Mouse (Mus musculus) lung, embryonic 15.5 days (tissue): Measurements from ENCODE around the gene Atp8b4. TPM values are rescaled to one million over a fixed set of nuclear protein-coding genes. Genes with fewer than 3 reads are reported as not detected.

Experiments used
- ATAC-seq: fragments of 200-750 bp; cut with Nextera tagmentation; 2 replicates; pipeline ENCODE4 v1.8.0; 2017; ENCODE audit warnings: moderate number of reproducible peaks, borderline replicate concordance; ENCODE audit not compliant: low FRiP score, low TSS enrichment; ENCODE audit errors: extremely low read depth
- H3K27ac ChIP-seq: fragments of 300-500 bp; sonication (generic); 2 replicates; pipeline ENCODE4 v1.5.1; 2015; ENCODE audit warnings: moderate library complexity, mild to moderate bottlenecking, inconsistent platforms
- H3K27me3 ChIP-seq: fragments of 300-500 bp; sonication (generic); 2 replicates; pipeline ENCODE4 v1.6.1; 2015; ENCODE audit warnings: inconsistent platforms
- H3K36me3 ChIP-seq: fragments of 300-500 bp; sonication (generic); 2 replicates; pipeline ENCODE4 v1.6.1; 2015; ENCODE audit warnings: inconsistent platforms
- H3K4me1 ChIP-seq: fragments of 300-500 bp; sonication (generic); 2 replicates; pipeline ENCODE4 v1.6.1; 2015; ENCODE audit warnings: inconsistent platforms
- H3K4me2 ChIP-seq: fragments of 300-500 bp; sonication (generic); 2 replicates; pipeline ENCODE4 v1.6.1; 2015; ENCODE audit warnings: inconsistent platforms, mild to moderate bottlenecking, moderate library complexity
- H3K4me3 ChIP-seq: fragments of 300-500 bp; sonication (generic); 2 replicates; pipeline ENCODE4 v1.5.1; 2015; ENCODE audit warnings: mild to moderate bottlenecking, inconsistent platforms
- H3K9ac ChIP-seq: fragments of 300-500 bp; sonication (generic); 2 replicates; pipeline ENCODE4 v1.6.1; 2015; ENCODE audit warnings: inconsistent platforms
- H3K9me3 ChIP-seq: fragments of 300-500 bp; sonication (generic); 2 replicates; pipeline ENCODE4 v1.6.1; 2016; ENCODE audit warnings: inconsistent platforms
- WGBS: fragments of 180-500 bp; shearing (Covaris S2); methylation state at CpG from one replicate; pipeline ENCODE4 v1.1.7; 2015; 5-methylcytosine and 5-hydroxymethylcytosine counted together
- polyA plus RNA-seq: library from polyadenylated mRNA; unstranded; fragments of >200 nt; fragmentation: Nextera tagmentation; extraction: Ambion mirVana; gene quantifications from 2 replicates; pipeline ENCODE4 v1.2.1, GENCODE M21; 2015

Atp8b4 gene
- polyA plus RNA-seq, 1 experiment from 2014 or later, result 1.2 TPM

- Histone ChIP-seq H3K9ac (no peak overlapping the region), H3K9me3 (no peaks in the 10 kb centered on the region), H3K4me2 (no peak overlapping the region), H3K36me3 (no peaks in the 10 kb centered on the region), H3K4me3 (no peak overlapping the region), H3K27me3 (no peaks in the 10 kb centered on the region), H3K4me1 (no peaks in the 10 kb centered on the region), H3K27ac (no peak overlapping the region)
- ATAC-seq, result no peak
- 36% methylated on average over 3 of the region's 3 CpGs for WGBS
Measured at GRCm38 (mm10) chr2:126343026-126343593, 157.4 kb downstream of the Atp8b4 start.

DNA sequence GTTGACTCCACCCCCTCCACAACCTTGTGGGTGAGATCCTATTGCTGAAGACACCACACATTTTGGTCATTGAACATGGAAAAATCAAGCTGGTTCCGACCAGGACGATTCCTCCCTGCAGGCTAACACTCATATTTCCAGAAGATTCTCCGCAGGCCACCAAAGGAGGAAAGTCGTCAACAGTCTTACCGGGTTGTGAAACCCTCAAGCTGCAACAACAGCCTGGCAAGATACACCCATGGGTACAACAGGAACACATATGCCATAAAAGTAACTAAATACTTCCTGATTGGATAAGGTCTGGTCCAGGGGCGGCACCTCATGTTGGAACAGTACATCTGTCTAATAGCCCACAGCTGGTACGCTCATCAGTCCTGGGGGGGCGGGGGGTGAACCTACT is 159.0 kb downstream of the Atp8b4 start:
- H3K27me3 ChIP-seq, result no peaks in the 10 kb centered on the region
- H3K4me1 ChIP-seq, result no peaks in the 10 kb centered on the region
- H3K27ac ChIP-seq, result no peak overlapping the region
- H3K9ac ChIP-seq, result no peak overlapping the region
- WGBS, result 87% methylated on average over 8 of the region's 8 CpGs
- ATAC-seq, result no peak
- no peak overlapping the region for H3K4me2 ChIP-seq
- no peak overlapping the region for H3K4me3 ChIP-seq
- no peaks in the 10 kb centered on the region for H3K36me3 ChIP-seq
- no peaks in the 10 kb centered on the region for H3K9me3 ChIP-seq

GRCm38 (mm10) chr2:126340201-126340600 is 160.3 kb downstream of the Atp8b4 start:
- ATAC-seq, result no peak
- H3K27ac ChIP-seq, result no peak overlapping the region
- H3K4me2 ChIP-seq, result no peak overlapping the region
- no peaks in the 10 kb centered on the region for H3K27me3 ChIP-seq
- no peak overlapping the region for H3K9ac ChIP-seq
- H3K36me3 ChIP-seq, result no peaks in the 10 kb centered on the region
- no peaks in the 10 kb centered on the region for H3K4me1 ChIP-seq
- WGBS, result 77% methylated on average over 7 of the region's 7 CpGs
- H3K9me3 ChIP-seq, result no peaks in the 10 kb centered on the region
- no peak overlapping the region for H3K4me3 ChIP-seq

- no peaks in the 10 kb centered on the region for H3K9me3 ChIP-seq
- no peaks in the 10 kb centered on the region for H3K36me3 ChIP-seq
- no peak overlapping the region for H3K4me3 ChIP-seq
- no peak for ATAC-seq
- H3K4me2 ChIP-seq, result no peak overlapping the region
- no peaks in the 10 kb centered on the region for H3K4me1 ChIP-seq
- no peak overlapping the region for H3K9ac ChIP-seq
- H3K27me3 ChIP-seq, result no peaks in the 10 kb centered on the region
- H3K27ac ChIP-seq, result no peak overlapping the region
- WGBS, result 69% methylated on average over 8 of the region's 8 CpGs
Measured at GRCm38 (mm10) chr2:126339516-126339915, 161.0 kb downstream of the Atp8b4 start.

GRCm38 (mm10) chr2:126337143-126337542 is 163.3 kb downstream of the Atp8b4 start:
- Histone ChIP-seq H3K27me3 (no peaks in the 10 kb centered on the region), H3K4me1 (no peaks in the 10 kb centered on the region), H3K9ac (no peak overlapping the region), H3K36me3 (no peaks in the 10 kb centered on the region), H3K27ac (no peak overlapping the region), H3K4me3 (no peak overlapping the region), H3K4me2 (no peak overlapping the region), H3K9me3 (no peaks in the 10 kb centered on the region)
- WGBS, result 70% methylated on average over 5 of the region's 5 CpGs
- no peak for ATAC-seq

GRCm38 (mm10) chr2:126331794-126332193 is 168.7 kb downstream of the Atp8b4 start:
- no peak overlapping the region for H3K27ac ChIP-seq
- H3K36me3 ChIP-seq, result no peaks in the 10 kb centered on the region
- no peak overlapping the region for H3K4me3 ChIP-seq
- no peak overlapping the region for H3K4me2 ChIP-seq
- H3K4me1 ChIP-seq, result no peaks in the 10 kb centered on the region
- no peak overlapping the region for H3K9ac ChIP-seq
- H3K9me3 ChIP-seq, result no peaks in the 10 kb centered on the region
- H3K27me3 ChIP-seq, result no peaks in the 10 kb centered on the region
- 87% methylated on average over 3 of the region's 3 CpGs for WGBS
- no peak for ATAC-seq

DNA sequence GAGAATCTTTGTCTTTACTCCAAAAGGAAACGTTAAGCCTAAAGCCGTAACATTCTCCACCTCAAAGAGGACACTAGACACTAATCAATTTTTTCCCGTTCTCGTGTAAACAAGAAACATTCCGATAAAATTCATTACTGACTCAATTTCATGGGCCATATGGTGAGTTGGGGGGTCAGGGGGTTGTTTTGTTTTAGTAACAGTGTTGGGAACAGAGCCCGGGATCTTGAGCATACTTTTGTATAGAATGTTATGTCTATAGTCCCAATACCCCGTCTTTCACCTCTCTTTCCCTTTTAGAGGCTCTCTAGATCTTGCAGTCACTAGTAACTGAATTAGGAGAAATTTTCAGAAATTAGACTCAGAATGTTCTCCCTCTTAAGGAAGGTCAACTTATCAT is 177.3 kb downstream of the Atp8b4 start:
- H3K36me3 ChIP-seq, result no peaks in the 10 kb centered on the region
- no peak overlapping the region for H3K27ac ChIP-seq
- no peak overlapping the region for H3K9ac ChIP-seq
- 72% methylated on average over 7 of the region's 7 CpGs for WGBS
- no peak overlapping the region for H3K4me3 ChIP-seq
- H3K4me1 ChIP-seq, result no peaks in the 10 kb centered on the region
- no peak overlapping the region for H3K4me2 ChIP-seq
- ATAC-seq, result no peak
- H3K27me3 ChIP-seq, result no peaks in the 10 kb centered on the region
- no peaks in the 10 kb centered on the region for H3K9me3 ChIP-seq

GRCm38 (mm10) chr2:126322631-126323031 is 177.8 kb downstream of the Atp8b4 start:
- H3K4me2 ChIP-seq, result no peak overlapping the region
- no peaks in the 10 kb centered on the region for H3K36me3 ChIP-seq
- no peak overlapping the region for H3K9ac ChIP-seq
- no peak for ATAC-seq
- 72% methylated on average over 15 of the region's 15 CpGs for WGBS
- H3K4me1 ChIP-seq, result no peaks in the 10 kb centered on the region
- no peak overlapping the region for H3K4me3 ChIP-seq
- H3K27me3 ChIP-seq, result no peaks in the 10 kb centered on the region
- H3K27ac ChIP-seq, result no peak overlapping the region
- no peaks in the 10 kb centered on the region for H3K9me3 ChIP-seq

DNA sequence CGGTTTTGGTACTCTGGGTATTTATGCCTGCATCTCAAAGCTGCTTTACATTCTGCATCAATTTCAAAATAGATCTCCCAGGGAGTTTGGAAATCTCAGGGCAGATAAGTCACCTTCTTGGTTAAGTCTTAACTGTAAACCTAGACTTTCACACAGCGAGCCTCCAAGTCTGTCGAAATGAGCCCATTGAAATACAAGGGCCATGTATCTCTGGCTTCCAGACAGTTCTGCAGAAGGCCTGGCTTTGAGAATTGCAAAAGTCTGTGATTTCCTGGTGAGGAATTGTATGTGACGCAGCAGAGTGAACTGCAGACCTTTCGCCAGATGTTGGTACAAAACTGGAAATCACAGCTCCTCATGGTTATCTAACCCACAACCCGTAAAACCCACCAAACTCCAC is 182.4 kb downstream of the Atp8b4 start:
- no peaks in the 10 kb centered on the region for H3K9me3 ChIP-seq
- no peak for ATAC-seq
- 88% methylated on average over 6 of the region's 6 CpGs for WGBS
- H3K27me3 ChIP-seq, result no peaks in the 10 kb centered on the region
- no peaks in the 10 kb centered on the region for H3K36me3 ChIP-seq
- H3K9ac ChIP-seq, result no peak overlapping the region
- H3K4me3 ChIP-seq, result no peak overlapping the region
- H3K27ac ChIP-seq, result no peak overlapping the region
- H3K4me1 ChIP-seq, result no peaks in the 10 kb centered on the region
- no peak overlapping the region for H3K4me2 ChIP-seq

- H3K27ac ChIP-seq, result no peak overlapping the region
- H3K27me3 ChIP-seq, result no peaks in the 10 kb centered on the region
- no peaks in the 10 kb centered on the region for H3K4me1 ChIP-seq
- no peak for ATAC-seq
- 42% methylated on average over 3 of the region's 3 CpGs for WGBS
- no peaks in the 10 kb centered on the region for H3K9me3 ChIP-seq
- no peak overlapping the region for H3K4me3 ChIP-seq
- no peak overlapping the region for H3K9ac ChIP-seq
- H3K36me3 ChIP-seq, result no peaks in the 10 kb centered on the region
- H3K4me2 ChIP-seq, result no peak overlapping the region
Measured at GRCm38 (mm10) chr2:126316942-126317341, 183.5 kb downstream of the Atp8b4 start.

- Histone ChIP-seq H3K4me1 (no peaks in the 10 kb centered on the region), H3K4me2 (no peak overlapping the region), H3K9ac (no peak overlapping the region), H3K27ac (no peak overlapping the region), H3K4me3 (no peak overlapping the region), H3K9me3 (no peaks in the 10 kb centered on the region), H3K27me3 (no peaks in the 10 kb centered on the region), H3K36me3 (no peaks in the 10 kb centered on the region)
- WGBS, result 76% methylated on average over 2 of the region's 2 CpGs
- no peak for ATAC-seq
Measured at GRCm38 (mm10) chr2:126316346-126316745, 184.1 kb downstream of the Atp8b4 start.

DNA sequence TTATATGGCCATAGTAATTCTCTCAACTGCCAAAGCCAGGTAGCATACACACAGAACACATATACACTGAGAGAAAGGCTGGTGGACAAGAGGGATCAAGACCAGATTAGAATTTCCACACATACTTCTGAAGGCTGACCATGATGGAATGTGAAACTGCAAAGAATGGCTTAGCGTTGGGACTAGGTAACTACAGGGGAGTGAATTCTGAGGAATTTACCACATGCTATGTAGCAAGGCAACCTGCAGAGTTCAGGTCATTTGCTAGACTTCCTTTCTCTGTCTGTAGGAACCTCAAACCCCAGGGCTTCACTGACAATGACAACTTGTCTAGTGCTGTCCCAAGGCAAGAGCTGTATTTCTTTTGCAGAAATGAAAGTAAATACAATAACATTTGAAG is 189.4 kb downstream of the Atp8b4 start:
- WGBS, result 65% methylated on average over 1 of the region's 1 CpGs
- no peak overlapping the region for H3K27ac ChIP-seq
- H3K27me3 ChIP-seq, result no peaks in the 10 kb centered on the region
- H3K4me2 ChIP-seq, result no peak overlapping the region
- H3K4me3 ChIP-seq, result no peak overlapping the region
- ATAC-seq, result no peak
- H3K9me3 ChIP-seq, result no peaks in the 10 kb centered on the region
- no peaks in the 10 kb centered on the region for H3K4me1 ChIP-seq
- no peaks in the 10 kb centered on the region for H3K36me3 ChIP-seq
- no peak overlapping the region for H3K9ac ChIP-seq

- Histone ChIP-seq H3K4me3 (no peak overlapping the region), H3K27ac (no peak overlapping the region), H3K36me3 (no peaks in the 10 kb centered on the region), H3K9ac (no peak overlapping the region), H3K27me3 (no peaks in the 10 kb centered on the region), H3K9me3 (no peaks in the 10 kb centered on the region), H3K4me1 (no peaks in the 10 kb centered on the region), H3K4me2 (no peak overlapping the region)
- no peak for ATAC-seq
- 67% methylated on average over 4 of the region's 4 CpGs for WGBS
Measured at GRCm38 (mm10) chr2:126309994-126310393, 190.5 kb downstream of the Atp8b4 start.
